Mouse (Mus musculus) liver, postnatal 0 days (tissue): Measurements from ENCODE around the gene Adgrf3. TPM values are rescaled to one million over a fixed set of nuclear protein-coding genes. Genes with fewer than 3 reads are reported as not detected.

Experiments
- ATAC-seq: fragments of 200-750 bp; cut with Nextera tagmentation; 2 replicates; pipeline ENCODE4 v1.8.0; 2017; ENCODE audit warnings: mild to moderate bottlenecking, moderate library complexity
- DNase-seq: peaks from one replicate; pipeline ENCODE4 v3.0.0-alpha.2; 2016
- H3K27ac ChIP-seq: fragments of 300-500 bp; sonication (generic); 2 replicates; pipeline ENCODE4 v1.5.1; 2014; ENCODE audit warnings: antibody characterized with exemption, moderate library complexity, mild to moderate bottlenecking, low read depth
- H3K27me3 ChIP-seq: fragments of 300-500 bp; sonication (generic); 2 replicates; pipeline ENCODE4 v1.6.1; 2014; ENCODE audit warnings: low read length, control low read depth, mixed read lengths; ENCODE audit not compliant: insufficient read depth
- H3K36me3 ChIP-seq: fragments of 300-500 bp; sonication (generic); replicated peaks from 2 replicates; pipeline ENCODE4 v1.6.1; 2014; ENCODE audit warnings: mild to moderate bottlenecking, control low read depth, low read length, moderate library complexity, mixed read lengths; ENCODE audit not compliant: insufficient read depth
- H3K4me1 ChIP-seq: fragments of 300-500 bp; sonication (generic); 2 replicates; pipeline ENCODE4 v1.6.1; 2014; ENCODE audit warnings: antibody characterized with exemption, mild to moderate bottlenecking, control low read depth; ENCODE audit not compliant: insufficient read depth
- H3K4me2 ChIP-seq: fragments of 300-500 bp; sonication (generic); 2 replicates; pipeline ENCODE4 v1.6.1; 2014; ENCODE audit warnings: low read depth, mild to moderate bottlenecking, low read length, moderate library complexity, mixed read lengths
- H3K4me3 ChIP-seq: fragments of 300-500 bp; sonication (generic); 2 replicates; pipeline ENCODE4 v1.5.1; 2014; ENCODE audit warnings: low read depth, low read length
- H3K9ac ChIP-seq: fragments of 300-500 bp; sonication (generic); replicated peaks from 2 replicates; pipeline ENCODE4 v1.6.1; 2014; ENCODE audit warnings: mild to moderate bottlenecking, moderate library complexity
- H3K9me3 ChIP-seq: fragments of 300-500 bp; sonication (generic); 2 replicates; pipeline ENCODE4 v1.6.1; 2016; ENCODE audit warnings: mild to moderate bottlenecking, control low read depth, low read length, mixed read lengths
- CTCF ChIP-seq: sonication (generic); IDR thresholded peaks from 2 replicates; pipeline ENCODE4 v1.5.1; 2016; ENCODE audit warnings: antibody characterized with exemption, low read depth
- EP300 ChIP-seq: IDR thresholded peaks from 2 replicates; pipeline ENCODE4 v1.6.1; 2016; ENCODE audit warnings: antibody characterized with exemption, low read depth, mild to moderate bottlenecking
- WGBS: fragments of 180-500 bp; shearing (Covaris S2); extraction: QIAGEN DNeasy Blood & Tissue Kit; methylation state at CpG from one replicate; pipeline ENCODE4 v1.1.7; 2014; ENCODE audit not compliant: insufficient replicate concordance; 5-methylcytosine and 5-hydroxymethylcytosine counted together
- microRNA counts: library from miRNA; unstranded; fragments of <30 nt; microRNA quantifications from one replicate; lab custom pipeline; 2015
- microRNA-seq: library from miRNA; unstranded; fragments of <30 nt; microRNA quantifications from one replicate; pipeline ENCODE4, GENCODE M21; 2016
- polyA plus RNA-seq: library from polyadenylated mRNA; unstranded; fragments of >200 nt; fragmentation: Nextera tagmentation; extraction: Ambion mirVana; gene quantifications from 2 replicates; pipeline ENCODE4 v1.2.1, GENCODE M21; 2015

Adgrf3 gene
- polyA plus RNA-seq, 1 experiment from 2014 or later: not detected

GRCm38 (mm10) chr5:30152413-30152812 lies 53.1 kb downstream of the Adgrf3 start:
- Histone ChIP-seq H3K9me3 (no peaks in the 10 kb centered on the region), H3K4me1 (peaks cover 10% of the 10 kb centered on the region; the same call in 1 of the 2 replicates), H3K27ac (peak overlapping the region; percentile 94), H3K27me3 (no peaks in the 10 kb centered on the region), H3K36me3 (no peaks in the 10 kb centered on the region; the same call in none of the 2 replicates), H3K4me3 (no peak overlapping the region), H3K4me2 (no peak overlapping the region), H3K9ac (no peak overlapping the region)
- no peak; the same call in 1 of the 2 replicates for ATAC-seq
- 64% methylated on average over 1 of the region's 1 CpGs for WGBS
- no peak; the same call in 1 of the 2 replicates for TF ChIP-seq EP300
- TF ChIP-seq CTCF: no peak
- DNase-seq: no peak

GRCm38 (mm10) chr5:30152007-30152406 lies 53.5 kb downstream of the Adgrf3 start:
- peak; percentile 39 for ATAC-seq
- H3K27me3 ChIP-seq: no peaks in the 10 kb centered on the region
- H3K4me2 ChIP-seq: peak overlapping the region; percentile 56; the same call in 1 of the 2 replicates
- H3K4me3 ChIP-seq: no peak overlapping the region
- H3K4me1 ChIP-seq: peaks cover 10% of the 10 kb centered on the region; the same call in 1 of the 2 replicates
- DNase-seq: peak; percentile 33
- H3K9ac ChIP-seq: peak overlapping the region; percentile 16
- H3K36me3 ChIP-seq: peaks cover 3% of the 10 kb centered on the region
- H3K9me3 ChIP-seq: no peaks in the 10 kb centered on the region
- H3K27ac ChIP-seq: peak overlapping the region; percentile 94
- TF ChIP-seq EP300 (no peak; the same call in 1 of the 2 replicates), CTCF (no peak)
- WGBS: 69% methylated on average over 4 of the region's 4 CpGs

- no peak overlapping the region for H3K4me3 ChIP-seq
- peaks cover 27% of the 10 kb centered on the region for H3K36me3 ChIP-seq
- 69% methylated on average over 5 of the region's 5 CpGs for WGBS
- DNase-seq (no peak), ATAC-seq (no peak)
- peaks cover 9% of the 10 kb centered on the region; the same call in 1 of the 2 replicates for H3K4me1 ChIP-seq
- H3K27me3 ChIP-seq: no peaks in the 10 kb centered on the region
- no peak overlapping the region for H3K4me2 ChIP-seq
- H3K9me3 ChIP-seq: no peaks in the 10 kb centered on the region
- no peak overlapping the region for H3K9ac ChIP-seq
- no peak for TF ChIP-seq EP300
- TF ChIP-seq CTCF: no peak
- no peak overlapping the region for H3K27ac ChIP-seq
These were observed 57.2 kb downstream of the Adgrf3 start for GRCm38 (mm10) chr5:30148133-30148920.

- no peak overlapping the region for H3K27ac ChIP-seq
- ATAC-seq (no peak), DNase-seq (no peak)
- TF ChIP-seq CTCF: no peak
- no peak for TF ChIP-seq EP300
- no peak overlapping the region for H3K4me3 ChIP-seq
- peaks cover 36% of the 10 kb centered on the region for H3K36me3 ChIP-seq
- H3K9ac ChIP-seq: no peak overlapping the region
- H3K27me3 ChIP-seq: no peaks in the 10 kb centered on the region
- H3K9me3 ChIP-seq: no peaks in the 10 kb centered on the region
- 84% methylated on average over 6 of the region's 6 CpGs for WGBS
- H3K4me1 ChIP-seq: peaks cover 5% of the 10 kb centered on the region; the same call in 1 of the 2 replicates
- no peak overlapping the region for H3K4me2 ChIP-seq
These were observed 59.0 kb downstream of the Adgrf3 start for GRCm38 (mm10) chr5:30146526-30146925.

MicroRNA genes within 50 kb of the gene (microRNA counts, 519-probe panel; counts per million panel counts)
- microRNA mmu-miR-1960 (lab: Ali Mortazavi, UCI): not detected

Small RNA genes lying within 50 kb of the gene (microRNA-seq; reads per million reads assigned to microRNA genes)
- gene Mir1960: 4.1 reads per million, percentile 3 among the genes with 10 or more reads in this experiment

Other genes starting within 250 kb of the Adgrf3 start
- gene Il6, start 192.6 kb downstream of the Adgrf3 start, polyA plus RNA-seq: 0.28 and 0.33 TPM in 2 replicates
- 84.6 and 101 TPM in 2 replicates for gene Tyms, start 132.1 kb downstream of the Adgrf3 start, polyA plus RNA-seq
- 0.02 TPM in 1 of 2 replicates, not detected in the other for gene Garem2, start 100.6 kb downstream of the Adgrf3 start, polyA plus RNA-seq
- not detected in 2 replicates for gene 3110082J24Rik, start 99.6 kb downstream of the Adgrf3 start, polyA plus RNA-seq
- gene Hadha, start 50.6 kb downstream of the Adgrf3 start, polyA plus RNA-seq: 224 and 228 TPM in 2 replicates
- 421 and 447 TPM in 2 replicates for gene Hadhb, start 50.5 kb downstream of the Adgrf3 start, polyA plus RNA-seq
- 9.3 and 9.8 TPM in 2 replicates for gene Selenoi, start 26.9 kb upstream of the Adgrf3 start, polyA plus RNA-seq
- gene Drc1, start 75.7 kb upstream of the Adgrf3 start, polyA plus RNA-seq: 0.31 and 0.44 TPM in 2 replicates